Mouse (Mus musculus) stomach, embryonic 14.5 days (tissue): ENCODE results near the gene Clybl. TPM values are rescaled to one million over a fixed set of nuclear protein-coding genes. Genes with fewer than 3 reads are reported as not detected.
A peak's percentile ranks its signal among the peaks of the same experiment; 100 is the strongest.

ENCODE experiments used
- ATAC-seq: fragments of 200-750 bp; cut with Nextera tagmentation; 2 replicates; pipeline ENCODE4 v1.8.0; 2017; ENCODE audit warnings: low read depth, moderate TSS enrichment; ENCODE audit not compliant: insufficient number of reproducible peaks, insufficient read depth, low FRiP score
- H3K27ac ChIP-seq: fragments of 300-500 bp; sonication (generic); 2 replicates; pipeline ENCODE4 v1.5.1; 2014; ENCODE audit warnings: mild to moderate bottlenecking, low read length, moderate library complexity, mixed read lengths
- H3K27me3 ChIP-seq: fragments of 300-500 bp; sonication (generic); 2 replicates; pipeline ENCODE4 v1.6.1; 2014; ENCODE audit warnings: low read length, control low read depth, mixed read lengths; ENCODE audit not compliant: control insufficient read depth, insufficient read depth
- H3K36me3 ChIP-seq: fragments of 300-500 bp; sonication (generic); 2 replicates; pipeline ENCODE4 v1.6.1; 2014; ENCODE audit warnings: mild to moderate bottlenecking, control low read depth, low read length, moderate library complexity, mixed read lengths; ENCODE audit not compliant: control insufficient read depth, insufficient read depth
- H3K4me1 ChIP-seq: fragments of 300-500 bp; sonication (generic); 2 replicates; pipeline ENCODE4 v1.6.1; 2014; ENCODE audit warnings: low read length, control low read depth, mixed read lengths; ENCODE audit not compliant: control insufficient read depth, insufficient read depth
- H3K4me2 ChIP-seq: fragments of 300-500 bp; sonication (generic); replicated peaks from 2 replicates; pipeline ENCODE4 v1.6.1; 2014; ENCODE audit warnings: low read depth, low read length, control low read depth
- H3K4me3 ChIP-seq: fragments of 300-500 bp; sonication (generic); 2 replicates; pipeline ENCODE4 v1.5.1; 2014; ENCODE audit warnings: low read depth, low read length, control low read depth
- H3K9ac ChIP-seq: fragments of 300-500 bp; sonication (generic); replicated peaks from 2 replicates; pipeline ENCODE4 v1.6.1; 2014; ENCODE audit warnings: low read depth, mild to moderate bottlenecking, control low read depth, low read length, moderate library complexity, mixed read lengths
- H3K9me3 ChIP-seq: fragments of 300-500 bp; sonication (generic); 2 replicates; pipeline ENCODE4 v1.6.1; 2016; ENCODE audit warnings: low read depth, low read length, control low read depth; ENCODE audit not compliant: control insufficient read depth
- WGBS: fragments of 180-500 bp; shearing (Covaris S2); extraction: QIAGEN DNeasy Blood & Tissue Kit; methylation state at CpG from one replicate; pipeline ENCODE4 v1.1.7; 2014; 5-methylcytosine and 5-hydroxymethylcytosine counted together
- polyA plus RNA-seq: library from polyadenylated mRNA; unstranded; fragments of >200 nt; fragmentation: Nextera tagmentation; extraction: Ambion mirVana; gene quantifications from 2 replicates; pipeline ENCODE4 v1.2.1, GENCODE M21; 2014

Gene Clybl
- polyA plus RNA-seq: 27.0 and 27.5 TPM in 2 replicates

- whole genome bisulfite sequencing: 3% methylated on average over 44 of the region's 45 CpGs
- Histone ChIP-seq H3K9me3 (no peaks in the 10 kb centered on the region), H3K4me2 (peak within 1 kb of the TSS; percentile 65), H3K9ac (peak within 1 kb of the TSS; percentile 50), H3K4me3 (peak within 1 kb of the TSS; percentile 73), H3K27me3 (no peaks in the 10 kb centered on the region), H3K36me3 (no peaks in the 10 kb centered on the region), H3K27ac (0 out of 2 replicates have a peak within 1 kb of the TSS, but pooled peaks have one; percentile 7), H3K4me1 (no peaks in the 10 kb centered on the region; the same call in 1 of the 2 replicates)
- ATAC-seq: peak; percentile 99
Measured at GRCm38 (mm10) chr14:122181078-122181814, at the start of gene Clybl. TSS of gene Clybl (plus strand) at chr14:122181704.

- no peak overlapping the region for H3K27ac ChIP-seq
- H3K36me3 ChIP-seq: peaks cover 32% of the 10 kb centered on the region
- no peaks in the 10 kb centered on the region for H3K4me1 ChIP-seq
- no peaks in the 10 kb centered on the region for H3K27me3 ChIP-seq
- H3K4me3 ChIP-seq: no peak overlapping the region
- H3K4me2 ChIP-seq: no peak overlapping the region
- H3K9me3 ChIP-seq: no peaks in the 10 kb centered on the region
- no peak overlapping the region for H3K9ac ChIP-seq
- 81% methylated on average over 3 of the region's 3 CpGs for WGBS
- ATAC-seq: no peak
Measured at GRCm38 (mm10) chr14:122136368-122136928, 45.1 kb upstream of the Clybl start.

GRCm38 (mm10) chr14:122137234-122137633, 44.3 kb upstream of the Clybl start:
- Histone ChIP-seq H3K27ac (no peak overlapping the region), H3K4me2 (no peak overlapping the region), H3K4me1 (no peaks in the 10 kb centered on the region), H3K27me3 (no peaks in the 10 kb centered on the region), H3K9me3 (no peaks in the 10 kb centered on the region), H3K9ac (no peak overlapping the region), H3K4me3 (no peak overlapping the region), H3K36me3 (peaks cover 31% of the 10 kb centered on the region)
- no peak for ATAC-seq
- WGBS: 53% methylated on average over 7 of the region's 7 CpGs

- Histone ChIP-seq H3K4me3 (no peak overlapping the region), H3K9me3 (no peaks in the 10 kb centered on the region), H3K9ac (no peak overlapping the region), H3K4me2 (no peak overlapping the region), H3K36me3 (peaks cover 40% of the 10 kb centered on the region), H3K27me3 (no peaks in the 10 kb centered on the region), H3K4me1 (0 out of 2 replicates have a peak, but pooled peaks cover 3% of the 10 kb centered on the region), H3K27ac (no peak overlapping the region)
- no peak for ATAC-seq
- WGBS: 70% methylated on average over 1 of the region's 1 CpGs
Measured at GRCm38 (mm10) chr14:122140126-122140525, 41.4 kb upstream of the Clybl start.

- ATAC-seq: no peak
- no peak overlapping the region for H3K27ac ChIP-seq
- H3K36me3 ChIP-seq: peaks cover 57% of the 10 kb centered on the region
- H3K4me3 ChIP-seq: no peak overlapping the region
- H3K4me2 ChIP-seq: no peak overlapping the region
- H3K4me1 ChIP-seq: 0 out of 2 replicates have a peak, but pooled peaks cover 3% of the 10 kb centered on the region
- no peaks in the 10 kb centered on the region for H3K9me3 ChIP-seq
- H3K27me3 ChIP-seq: no peaks in the 10 kb centered on the region
- WGBS: 58% methylated on average over 4 of the region's 4 CpGs
- H3K9ac ChIP-seq: no peak overlapping the region
Measured at GRCm38 (mm10) chr14:122143585-122144269, 37.8 kb upstream of the Clybl start.

- H3K36me3 ChIP-seq: peaks cover 55% of the 10 kb centered on the region
- WGBS: 71% methylated on average over 1 of the region's 1 CpGs
Measured at GRCm38 (mm10) chr14:122145374-122145773, 36.1 kb upstream of the Clybl start.

GRCm38 (mm10) chr14:122150616-122151015, 30.9 kb upstream of the Clybl start:
- H3K4me2 ChIP-seq: no peak overlapping the region
- H3K4me1 ChIP-seq: no peaks in the 10 kb centered on the region
- H3K36me3 ChIP-seq: peaks cover 57% of the 10 kb centered on the region
- H3K9ac ChIP-seq: no peak overlapping the region
- H3K9me3 ChIP-seq: no peaks in the 10 kb centered on the region
- no peak overlapping the region for H3K4me3 ChIP-seq
- no peaks in the 10 kb centered on the region for H3K27me3 ChIP-seq
- 94% methylated on average over 5 of the region's 5 CpGs for whole genome bisulfite sequencing
- no peak overlapping the region for H3K27ac ChIP-seq
- no peak for ATAC-seq

More at GRCm38 (mm10) chr14:122145374-122145773, 36.1 kb upstream of the Clybl start:
- H3K27me3 ChIP-seq: no peaks in the 10 kb centered on the region
- H3K27ac ChIP-seq: no peak overlapping the region
- no peaks in the 10 kb centered on the region for H3K9me3 ChIP-seq
- 0 out of 2 replicates have a peak, but pooled peaks cover 3% of the 10 kb centered on the region for H3K4me1 ChIP-seq
- no peak overlapping the region for H3K9ac ChIP-seq
- no peak for ATAC-seq
- no peak overlapping the region for H3K4me3 ChIP-seq
- H3K4me2 ChIP-seq: no peak overlapping the region

GRCm38 (mm10) chr14:122157738-122158137, 23.8 kb upstream of the Clybl start:
- no peaks in the 10 kb centered on the region for H3K9me3 ChIP-seq
- 84% methylated on average over 7 of the region's 7 CpGs for WGBS
- ATAC-seq: no peak
- H3K4me1 ChIP-seq: no peaks in the 10 kb centered on the region
- no peak overlapping the region for H3K9ac ChIP-seq
- peaks cover 37% of the 10 kb centered on the region for H3K36me3 ChIP-seq
- no peak overlapping the region for H3K4me2 ChIP-seq
- H3K27me3 ChIP-seq: no peaks in the 10 kb centered on the region
- H3K4me3 ChIP-seq: no peak overlapping the region
- no peak overlapping the region for H3K27ac ChIP-seq
